Mouse (Mus musculus) adrenal gland, adult 2 months (tissue): Measurements from ENCODE around the gene Hdgfl1. TPM values are rescaled to one million over a fixed set of nuclear protein-coding genes. Genes with fewer than 3 reads are reported as not detected.

Experiments used
- DNase-seq: peaks from one replicate; pipeline ENCODE4 v3.0.0; 2021
- long read RNA-seq: library from polyadenylated mRNA; stranded (forward); transcript quantifications from one replicate; pipeline ENCODE4 v2.0.0, GENCODE M21; 2021
- polyA plus RNA-seq: library from polyadenylated mRNA; depleted of rRNA; stranded (reverse); fragments of >200 nt; gene quantifications from 2 replicates; pipeline ENCODE4 v1.2.3, GENCODE M21; 2012; rRNA removed
- total RNA-seq, 2 experiments: library from RNA; stranded (reverse); gene quantifications; 2 replicates each; pipeline ENCODE4 v1.2.3; 2021

Hdgfl1 gene
- not detected for total RNA-seq
- polyA plus RNA-seq = not detected in 2 replicates
- long read RNA-seq = 0 reads

GRCm38 (mm10) chr13:26769955-26770354 is at the start of gene Hdgfl1:
Gene Hdgfl1 (minus strand): TSS chr13:26770165.
- no peak for DNase-seq

GRCm38 (mm10) chr13:26795460-26795859 is 25.5 kb upstream of the Hdgfl1 start:
- no peak for DNase-seq

- DNase-seq = no peak
These were observed 541 bp downstream of the Hdgfl1 start for GRCm38 (mm10) chr13:26769424-26769823.

- DNase-seq = no peak
These were observed 7.8 kb downstream of the Hdgfl1 start for GRCm38 (mm10) chr13:26761966-26762803.

- DNase-seq = no peak
These were observed 17.1 kb downstream of the Hdgfl1 start for GRCm38 (mm10) chr13:26752863-26753262.

GRCm38 (mm10) chr13:26752414-26752813 is 17.6 kb downstream of the Hdgfl1 start:
- no peak for DNase-seq

GRCm38 (mm10) chr13:26745760-26746457 is 24.1 kb downstream of the Hdgfl1 start:
- no peak for DNase-seq

- DNase-seq = no peak
These were observed 24.8 kb downstream of the Hdgfl1 start for GRCm38 (mm10) chr13:26745059-26745759.

- DNase-seq = no peak
These were observed 25.9 kb downstream of the Hdgfl1 start for GRCm38 (mm10) chr13:26744068-26744467.

- no peak for DNase-seq
These were observed 35.0 kb downstream of the Hdgfl1 start for GRCm38 (mm10) chr13:26734981-26735380.

- DNase-seq = no peak
These were observed 45.7 kb downstream of the Hdgfl1 start for GRCm38 (mm10) chr13:26724250-26724649.

GRCm38 (mm10) chr13:26721333-26721732 is 48.6 kb downstream of the Hdgfl1 start:
- no peak for DNase-seq

- no peak for DNase-seq
These were observed 49.0 kb downstream of the Hdgfl1 start for GRCm38 (mm10) chr13:26720917-26721316.

GRCm38 (mm10) chr13:26719146-26719715 is 50.7 kb downstream of the Hdgfl1 start:
- no peak for DNase-seq
